In genomic region chr6:91978371-91979300, GRCm38 (mm10) we compare ENCODE assay signal across 8 mouse cellular contexts. TPM values are rescaled to one million over a fixed set of nuclear protein-coding genes. Genes with fewer than 3 reads are reported as not detected.
DNase-seq lines count a peak whose midpoint lies in the region; ATAC-seq and TF ChIP-seq lines count a peak whose summit lies in the region.

Gene Fgd5 (plus strand): TSS chr6:91978878.

- peak within 1 kb of the TSS; percentile 35; the same call in 1 of the 2 replicates for H3K27ac ChIP-seq in forebrain, postnatal 0 days (ENCODE audit: low read depth, low read length)
- H3K27ac ChIP-seq in hindbrain, embryonic 15.5 days (replicated peaks), result peak within 1 kb of the TSS; percentile 50; the same call in 1 of the 2 replicates
- no peak within 1 kb of the TSS for H3K27ac ChIP-seq in liver, embryonic 15.5 days (replicated peaks)
- no peak within 1 kb of the TSS for H3K27ac ChIP-seq in olfactory bulb, adult 2 months (ENCODE audit: insufficient read depth, low read depth, low read length)

- no peaks in the 10 kb centered on the region for H3K36me3 ChIP-seq in forebrain, postnatal 0 days (ENCODE audit: insufficient read depth)
- H3K36me3 ChIP-seq in hindbrain, embryonic 15.5 days, result no peaks in the 10 kb centered on the region
- no peaks in the 10 kb centered on the region for H3K36me3 ChIP-seq in liver, embryonic 15.5 days (replicated peaks)

- peaks cover 7% of the 10 kb centered on the region; the same call in 1 of the 2 replicates for H3K4me1 ChIP-seq in forebrain, postnatal 0 days (ENCODE audit: insufficient read depth)
- peaks cover 20% of the 10 kb centered on the region for H3K4me1 ChIP-seq in hindbrain, embryonic 15.5 days (replicated peaks)
- H3K4me1 ChIP-seq in liver, embryonic 15.5 days (replicated peaks), result peaks cover 10% of the 10 kb centered on the region
- H3K4me1 ChIP-seq in olfactory bulb, adult 2 months (ENCODE audit: control insufficient read depth, insufficient read depth, low read length), result peaks cover 17% of the 10 kb centered on the region

- H3K9me3 ChIP-seq in forebrain, postnatal 0 days (ENCODE audit: low read length), result no peaks in the 10 kb centered on the region
- no peaks in the 10 kb centered on the region for H3K9me3 ChIP-seq in hindbrain, embryonic 15.5 days
- no peaks in the 10 kb centered on the region for H3K9me3 ChIP-seq in liver, embryonic 15.5 days (replicated peaks)

- ATAC-seq in forebrain, postnatal 0 days, result peak; percentile 80
- peak; percentile 54 for ATAC-seq in hindbrain, embryonic 15.5 days (ENCODE audit: low FRiP score, low read depth)
- peak; percentile 31; the same call in 1 of the 2 replicates for ATAC-seq in liver, embryonic 15.5 days (ENCODE audit: insufficient read depth)

- TF ChIP-seq POLR2A in olfactory bulb, adult 2 months (IDR thresholded peaks at IDR 0.05; ENCODE audit: insufficient read depth, low read depth, low read length), result no peak

- peak within 1 kb of the TSS; percentile 56 for H3K9ac ChIP-seq in forebrain, postnatal 0 days
- peak within 1 kb of the TSS; percentile 61 for H3K9ac ChIP-seq in hindbrain, embryonic 15.5 days
- 0 out of 2 replicates have a peak within 1 kb of the TSS, but pooled peaks have one; percentile 18 for H3K9ac ChIP-seq in liver, embryonic 15.5 days

- H3K4me2 ChIP-seq in forebrain, postnatal 0 days (ENCODE audit: low read depth), result peak within 1 kb of the TSS; percentile 99
- peak within 1 kb of the TSS; percentile 96 for H3K4me2 ChIP-seq in hindbrain, embryonic 15.5 days
- H3K4me2 ChIP-seq in liver, embryonic 15.5 days, result peak within 1 kb of the TSS; percentile 70

- no peak for TF ChIP-seq CTCF in forebrain, postnatal 0 days (IDR thresholded peaks at IDR 0.05; ENCODE audit: low read depth)
- TF ChIP-seq CTCF in olfactory bulb, adult 2 months (IDR thresholded peaks at IDR 0.05; ENCODE audit: insufficient read depth, low read depth, low read length), result no peak

- H3K27me3 ChIP-seq in forebrain, postnatal 0 days (ENCODE audit: insufficient read depth, low read length), result peaks cover 6% of the 10 kb centered on the region; the same call in 1 of the 2 replicates
- 0 out of 2 replicates have a peak, but pooled peaks cover 9% of the 10 kb centered on the region for H3K27me3 ChIP-seq in hindbrain, embryonic 15.5 days
- peaks cover 63% of the 10 kb centered on the region for H3K27me3 ChIP-seq in liver, embryonic 15.5 days

- under 1% methylated on average over 56 of the region's 62 CpGs for WGBS in forebrain, postnatal 0 days
- WGBS in hindbrain, embryonic 15.5 days, result 3% methylated on average over 44 of the region's 62 CpGs
- 2% methylated on average over 60 of the region's 62 CpGs for WGBS in liver, embryonic 15.5 days (ENCODE audit: insufficient replicate concordance)
- 4% methylated on average over 58 of the region's 62 CpGs for WGBS in olfactory bulb, adult 2 months

- peak; percentile 26 for DNase-seq in ES-CJ7 (ENCODE audit: low read depth, low spot score)
- peak; percentile 59 for DNase-seq in adrenal gland, adult 2 months
- peak; percentile 25 for DNase-seq in forebrain, postnatal 0 days
- no peak for DNase-seq in layer of hippocampus, adult 18-20 months (ENCODE audit: low spot score in 2 of 2)
- DNase-seq in urinary bladder, postnatal 10 days (ENCODE audit: low spot score), result no peak

- H3K4me3 ChIP-seq in forebrain, postnatal 0 days (ENCODE audit: low read depth, low read length), result peak within 1 kb of the TSS; percentile 62
- peak within 1 kb of the TSS; percentile 63 for H3K4me3 ChIP-seq in hindbrain, embryonic 15.5 days
- peak within 1 kb of the TSS; percentile 48 for H3K4me3 ChIP-seq in liver, embryonic 15.5 days (replicated peaks)
- peak within 1 kb of the TSS; percentile 51 for H3K4me3 ChIP-seq in olfactory bulb, adult 2 months (ENCODE audit: insufficient read depth, low read depth, low read length)

RNA-seq across cellular contexts. Expression of gene Fgd5, which starts in this region (rescaled TPM):
- 10 to 100 TPM; 13.1 to 18.5 TPM for total RNA-seq in adrenal gland, adult 2 months (2021)
- 7.4 and 7.7 TPM in 2 replicates for polyA plus RNA-seq in adrenal gland, adult 2 months (2012; rRNA removed)
- 9.3 and 13.0 TPM in 2 replicates for total RNA-seq in forebrain, postnatal 0 days (2014; rRNA removed)
- 4.0 and 6.7 TPM in 2 replicates for polyA plus RNA-seq in forebrain, postnatal 0 days (2015; fragmentation: Nextera tagmentation; extraction: Ambion mirVana)
- polyA plus RNA-seq in hindbrain, embryonic 15.5 days (2015; fragmentation: Nextera tagmentation; extraction: Ambion mirVana), result 15.3 and 16.0 TPM in 2 replicates
- polyA plus RNA-seq in liver, embryonic 15.5 days (2015; fragmentation: Nextera tagmentation; extraction: Ambion mirVana), result 2.0 and 2.8 TPM in 2 replicates
- not detected in 2 replicates for polyA plus RNA-seq in olfactory bulb, adult 2 months (2012; ENCODE audit: insufficient read depth, insufficient read length, low replicate concordance, missing spikeins)
- total RNA-seq in layer of hippocampus, adult 18-20 months (2021), result 1 to 10 TPM; 4.4 to 4.7 TPM

Comparison
In these comparisons a context has a peak if more than half of its experiments do, and no peak if none do; other contexts are left out.
1. DNase-seq: peak in ES-CJ7 (single experiment), adrenal gland, adult 2 months (single experiment) and forebrain, postnatal 0 days (single experiment); none in layer of hippocampus, adult 18-20 months (0 of 2) and urinary bladder, postnatal 10 days (single experiment).
2. H3K27ac ChIP-seq: peak in forebrain, postnatal 0 days (single experiment) and hindbrain, embryonic 15.5 days (single experiment); none in liver, embryonic 15.5 days (single experiment) and olfactory bulb, adult 2 months (single experiment).
3. Peak in every context shown above with its lines, with median percentiles within 50 percentile points of each other: ATAC-seq, H3K4me2 ChIP-seq, H3K4me3 ChIP-seq and H3K9ac ChIP-seq.